ENCODE assay signal across 7 mouse cellular contexts in the genomic region with DNA sequence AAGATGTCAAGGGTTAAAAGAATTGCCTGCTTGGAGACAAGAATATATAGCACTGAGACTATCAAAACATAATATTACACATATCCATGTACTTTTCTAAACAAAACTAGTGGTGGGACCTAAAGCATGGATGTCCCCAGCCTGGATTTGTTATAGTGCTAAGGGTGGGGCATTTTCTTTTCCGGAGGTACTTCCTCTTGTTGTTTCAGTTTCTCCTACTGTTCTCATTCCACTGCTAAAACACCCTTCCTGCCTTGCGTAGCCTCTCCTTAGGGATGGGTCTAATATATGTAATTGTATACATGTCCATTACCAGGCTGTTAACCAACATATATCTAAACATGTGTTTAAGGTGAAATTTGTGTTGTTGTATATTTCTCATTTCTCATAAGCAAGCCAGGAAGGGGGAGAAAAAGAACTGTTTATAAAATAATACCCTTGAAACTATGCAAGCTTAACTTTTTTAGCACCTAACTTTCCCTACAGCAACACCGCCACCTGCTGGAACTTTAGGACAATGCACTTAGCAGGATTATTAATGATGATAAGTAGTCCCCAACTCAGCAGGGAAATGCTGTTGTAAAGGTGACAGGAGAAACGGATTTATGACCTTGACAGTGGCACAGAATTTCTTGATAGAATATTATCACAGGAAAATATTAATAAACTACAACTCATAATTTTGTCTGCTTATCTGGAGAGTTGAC. TPM values are rescaled to one million over a fixed set of nuclear protein-coding genes. Genes with fewer than 3 reads are reported as not detected.
A peak's percentile ranks its signal among the peaks of the same experiment; 100 is the strongest.
DNase-seq lines count a peak whose midpoint lies in the region; ATAC-seq lines count a peak whose summit lies in the region.

No protein-coding gene starts in this region.

- peak; percentile 23; the same call in 1 of the 2 replicates for ATAC-seq in lung, embryonic 16.5 days (ENCODE audit: low read depth)

- no peak overlapping the region for H3K4me2 ChIP-seq in lung, embryonic 16.5 days (ENCODE audit: low read depth, low read length)

- peak; percentile 72 to 76 for DNase-seq in B cell, adult 2 months
- DNase-seq in CD8-positive naive resting alpha-beta T cell, adult 2 months (ENCODE audit: low read depth in 2 of 2, low spot score in 2 of 2), result peak; percentile 58 to 67
- DNase-seq in c-Kit-negative CD71-positive TER-119-positive erythroid progenitor cells, embryonic 14.5 days (ENCODE audit: low read depth, low spot score), result peak; percentile 21
- peak; percentile 64 to 75 for DNase-seq in frontal cortex, postnatal 36 days (ENCODE audit: low spot score in 2 of 2)
- DNase-seq in kidney, postnatal 36 days, result peak; percentile 46 to 82
- DNase-seq in right cerebral cortex, adult 2 months (ENCODE audit: low spot score in 2 of 2), result peak; percentile 70 to 84

- H3K27me3 ChIP-seq in lung, embryonic 16.5 days (ENCODE audit: control insufficient read depth, insufficient read depth, low read depth, low read length), result no peaks in the 10 kb centered on the region

- H3K27ac ChIP-seq in lung, embryonic 16.5 days (ENCODE audit: low read length), result no peak overlapping the region

- H3K9me3 ChIP-seq in lung, embryonic 16.5 days (ENCODE audit: control insufficient read depth, low read length), result no peaks in the 10 kb centered on the region

- no peak overlapping the region for H3K4me3 ChIP-seq in lung, embryonic 16.5 days (ENCODE audit: low read length)

- no peaks in the 10 kb centered on the region for H3K4me1 ChIP-seq in lung, embryonic 16.5 days (replicated peaks; ENCODE audit: control insufficient read depth, insufficient read depth, low read length)

- H3K9ac ChIP-seq in lung, embryonic 16.5 days (ENCODE audit: low read length), result no peak overlapping the region

- H3K36me3 ChIP-seq in lung, embryonic 16.5 days (ENCODE audit: control insufficient read depth, insufficient read depth, low read length), result no peaks in the 10 kb centered on the region

- 23% methylated on average over 4 of the region's 4 CpGs for WGBS in lung, embryonic 16.5 days

RNA-seq across cellular contexts. Expression of a gene that starts 41.9 kb away (rescaled TPM):
- 0.21 and 0.62 TPM in 2 replicates for polyA plus RNA-seq in lung, embryonic 16.5 days (2015; fragmentation: Nextera tagmentation; extraction: Ambion mirVana)

Comparison
In these comparisons a context has a peak if more than half of its experiments do, and no peak if none do; other contexts are left out.
1. DNase-seq: peak in every context shown above with its lines; median percentile 77 in right cerebral cortex, adult 2 months; 74 in B cell, adult 2 months; 70 in frontal cortex, postnatal 36 days; 64 in kidney, postnatal 36 days; 62 in CD8-positive naive resting alpha-beta T cell, adult 2 months; 21 in c-Kit-negative CD71-positive TER-119-positive erythroid progenitor cells, embryonic 14.5 days.